Mouse (Mus musculus) colon, adult 2 months (tissue): ENCODE results near the gene Mamstr. TPM values are rescaled to one million over a fixed set of nuclear protein-coding genes. Genes with fewer than 3 reads are reported as not detected.

ENCODE experiments used
- polyA plus RNA-seq: library from polyadenylated mRNA; depleted of rRNA; stranded (reverse); fragments of >200 nt; gene quantifications from 2 replicates; pipeline ENCODE4 v1.2.3, GENCODE M21; 2012; rRNA removed

Gene Mamstr
- 1.3 and 2.5 TPM in 2 replicates for polyA plus RNA-seq

DNA sequence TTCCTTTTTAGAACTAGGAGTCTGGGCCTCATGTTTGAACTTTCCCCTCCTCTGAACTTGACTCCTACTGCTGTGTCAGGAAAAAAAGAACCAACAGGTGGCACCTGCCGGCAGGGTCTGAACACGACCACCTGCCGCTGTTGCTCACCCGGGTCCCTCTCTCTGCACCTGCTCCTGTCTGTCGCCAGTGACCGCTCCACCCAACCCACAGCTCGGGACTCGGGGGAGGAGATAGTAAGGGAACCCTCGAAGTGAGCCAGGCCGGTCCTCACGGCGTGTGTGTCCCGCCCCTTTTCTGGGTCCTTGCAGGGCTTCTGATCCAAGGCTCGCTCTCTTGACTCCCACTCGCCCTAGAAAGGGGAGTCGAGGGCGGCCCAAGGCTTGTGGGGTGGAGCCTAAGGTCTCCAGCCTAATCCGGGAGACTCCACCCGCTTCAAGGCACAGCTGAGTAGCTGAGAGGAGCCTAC is at the start of gene Mamstr:
TSS of gene Mamstr (plus strand) at position 417 of the 467 bp plus-strand sequence.

DNA sequence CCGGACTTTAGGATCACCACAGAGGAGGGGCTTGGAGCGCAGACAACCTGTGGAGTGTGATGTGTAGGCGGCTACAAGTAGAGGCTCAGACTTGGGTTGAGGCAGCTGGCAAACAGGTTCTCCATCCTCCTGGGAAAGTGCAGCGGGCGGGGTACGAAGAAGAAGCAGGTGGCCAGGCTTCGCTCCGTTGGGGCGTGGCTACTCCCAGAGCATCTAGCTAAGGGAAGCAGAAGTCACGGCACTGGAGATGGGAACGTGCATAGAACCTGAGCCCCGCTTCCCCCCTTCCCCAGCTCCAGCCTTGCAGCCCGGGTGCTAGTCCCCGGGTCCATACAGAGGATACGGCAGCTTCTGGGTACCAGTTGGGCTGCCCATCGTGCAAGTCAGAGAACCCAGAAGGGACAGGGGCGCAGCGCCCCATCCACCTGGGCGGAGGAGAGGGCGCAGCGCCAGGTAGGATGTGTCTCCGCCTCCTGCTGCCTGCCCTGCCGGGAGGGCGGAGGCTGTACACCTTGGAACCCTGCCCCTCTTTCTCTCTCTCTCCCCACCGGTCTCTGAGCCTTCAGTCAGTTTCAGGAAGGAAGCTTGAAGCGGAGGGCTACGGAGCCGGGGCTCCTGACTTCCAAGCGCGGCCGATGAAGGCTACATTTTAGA is 22.6 kb upstream of the Mamstr start, which contains the start of gene Fut1:
TSS of gene Fut1 (plus strand) at position 248 of the 654 bp plus-strand sequence.

DNA sequence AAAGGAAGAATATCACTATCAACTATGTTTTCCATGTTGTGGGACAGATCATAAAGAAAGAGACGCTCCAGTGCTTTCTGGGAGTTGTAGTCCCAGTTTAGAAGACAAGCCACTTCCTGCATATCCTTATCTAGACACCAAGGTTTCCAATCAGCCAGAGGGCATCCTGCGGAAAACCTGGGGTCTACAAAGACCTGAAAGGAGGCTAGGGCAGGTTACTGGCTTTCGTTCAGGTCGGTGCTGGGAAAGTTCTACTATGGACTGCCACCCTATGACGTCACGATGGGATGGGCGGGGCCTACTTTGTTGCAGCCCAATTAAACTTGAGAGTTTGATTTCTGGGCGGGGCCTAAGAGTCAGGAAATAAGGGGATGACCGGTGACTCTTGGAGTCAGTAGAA is 18.3 kb upstream of the Mamstr start, which contains the start of gene Izumo1:
TSS of gene Izumo1 (plus strand) at position 369 of the 400 bp plus-strand sequence.

DNA sequence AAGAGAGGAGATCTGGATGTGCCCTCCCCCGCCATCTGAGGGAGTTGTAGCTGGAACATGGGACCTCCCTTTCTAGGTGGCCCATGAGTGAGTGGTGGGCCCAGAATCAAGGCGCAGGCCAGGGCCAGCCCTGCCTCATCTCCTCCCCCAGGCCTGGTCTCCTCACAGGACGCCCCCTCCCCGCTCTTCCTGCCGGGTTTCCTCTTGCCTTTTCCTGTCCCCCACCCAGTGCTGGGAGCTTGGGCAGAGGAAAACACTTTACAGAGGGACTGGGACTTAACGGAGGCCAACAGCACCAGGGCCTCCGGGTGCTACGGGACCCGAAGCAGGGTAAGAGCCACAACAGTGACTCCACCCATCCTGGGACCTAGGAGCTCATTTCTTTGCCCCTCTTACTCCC is 12.5 kb upstream of the Mamstr start, which contains the start of gene Rasip1:
TSS of gene Rasip1 (plus strand) at position 228 of the 400 bp plus-strand sequence.

DNA sequence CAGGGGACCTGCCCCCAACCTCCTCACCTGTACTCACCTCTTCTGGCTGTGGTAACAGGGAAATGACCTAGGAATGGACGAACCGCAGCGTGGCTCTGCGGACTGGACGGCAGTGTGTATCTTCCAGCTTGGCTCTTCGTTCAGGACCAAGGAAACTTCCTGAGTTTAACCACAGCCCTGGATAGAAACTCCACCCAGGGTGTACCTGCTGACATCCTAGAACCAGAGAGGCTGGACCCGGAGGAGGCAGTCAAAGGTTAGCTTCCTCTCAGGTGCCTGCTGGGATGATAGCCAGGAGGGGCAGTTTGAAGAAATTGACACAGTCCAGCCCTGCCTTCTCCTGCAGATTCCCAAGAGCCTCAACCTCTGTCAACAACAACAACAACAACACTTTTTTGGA is 26.4 kb downstream of the Mamstr start, which contains the start of gene Fut2:
TSS of gene Fut2 (minus strand) at position 234 of the 400 bp plus-strand sequence.

DNA sequence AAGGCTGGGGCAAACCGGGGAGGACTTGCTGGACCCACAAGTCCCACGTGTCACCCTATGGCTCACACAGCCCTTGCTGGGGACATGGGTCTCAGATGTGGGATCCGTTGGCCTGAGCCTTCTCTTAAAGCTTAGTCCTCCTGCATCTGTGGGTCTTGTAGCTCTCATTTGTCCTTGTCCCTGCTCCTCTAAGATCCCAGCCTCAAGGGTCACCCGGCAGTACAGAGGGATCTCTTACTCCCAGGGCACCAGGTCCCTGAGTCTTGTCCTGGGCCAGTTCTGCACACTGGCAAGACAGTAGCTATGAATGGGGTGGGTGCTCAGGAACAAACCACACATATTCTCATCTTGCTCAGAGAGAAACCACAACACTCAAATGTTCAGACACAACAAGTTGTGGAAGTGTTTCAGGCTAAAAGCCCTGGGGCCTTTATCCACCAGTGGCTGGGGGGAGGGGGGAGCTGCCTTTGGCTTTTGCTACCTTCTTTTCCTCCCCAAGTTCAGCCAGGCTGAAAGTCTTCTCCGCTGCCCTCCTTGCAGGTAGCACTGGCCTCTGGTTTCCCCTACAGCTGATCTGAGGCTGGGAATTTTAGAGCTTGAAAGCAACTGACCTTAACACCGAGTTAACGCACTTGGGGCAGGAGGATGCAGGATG is 43.7 kb downstream of the Mamstr start, which contains the start of gene Ntn5:
TSS of gene Ntn5 (plus strand) at position 627 of the 655 bp plus-strand sequence.

DNA sequence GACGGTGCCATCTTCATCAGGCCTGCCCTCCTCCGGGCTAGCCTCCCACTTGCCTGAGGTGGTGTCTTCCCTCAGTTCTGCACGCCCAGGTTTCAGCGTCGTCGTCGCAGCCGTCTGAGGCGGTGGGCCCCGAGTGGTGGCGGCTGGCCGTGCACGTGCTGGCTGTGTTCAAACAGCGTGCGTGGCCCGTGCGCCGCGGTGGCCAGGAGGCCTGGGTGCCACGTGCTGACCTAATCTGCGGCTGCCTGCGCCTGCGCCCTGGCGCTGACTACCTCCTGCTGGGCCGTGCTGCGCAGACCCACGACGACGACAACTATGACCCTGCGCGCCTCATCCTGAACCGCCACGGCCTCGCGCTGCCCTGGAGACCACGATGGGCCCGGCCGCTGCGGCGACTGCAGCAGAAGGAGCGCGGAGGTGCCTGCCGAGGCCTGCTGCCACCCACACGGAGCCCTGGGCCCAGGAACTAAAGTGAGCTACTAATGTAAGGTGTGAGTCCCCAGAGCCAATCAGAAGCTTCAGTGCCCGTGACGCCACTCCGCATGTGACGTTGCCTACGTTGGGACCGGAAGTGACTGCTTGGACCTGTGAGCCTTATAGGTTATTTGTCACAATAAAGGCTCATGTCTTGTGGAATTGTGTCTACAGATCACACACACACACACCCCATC is 54.3 kb downstream of the Mamstr start, which contains the start of gene Sec1:
TSS of gene Sec1 (minus strand) at position 482 of the 671 bp plus-strand sequence.

Other genes with a start within 250 kb of the Mamstr start
- gene Snrnp70, start 244.2 kb upstream of the Mamstr start, polyA plus RNA-seq: 207 and 209 TPM in 2 replicates
- 0.08 and 0.09 TPM in 2 replicates for gene Kcna7, start 234.3 kb upstream of the Mamstr start, polyA plus RNA-seq
- 0.21 and 0.22 TPM in 2 replicates for gene Ntf5, start 226.3 kb upstream of the Mamstr start, polyA plus RNA-seq
- gene Lhb, start 219.2 kb upstream of the Mamstr start, polyA plus RNA-seq: not detected in 2 replicates
- 33.2 and 35.8 TPM in 2 replicates for gene Gys1, start 205.1 kb upstream of the Mamstr start, polyA plus RNA-seq
- 65.6 and 70.4 TPM in 2 replicates for gene Ruvbl2, start 201.9 kb upstream of the Mamstr start, polyA plus RNA-seq
- 2,990 and 3,309 TPM in 2 replicates for gene Ftl1, start 180.1 kb upstream of the Mamstr start, polyA plus RNA-seq
- gene Bax, start 173.1 kb upstream of the Mamstr start, polyA plus RNA-seq: 109 and 142 TPM in 2 replicates
- gene Tulp2, start 158.1 kb upstream of the Mamstr start, polyA plus RNA-seq: 0.12 and 0.19 TPM in 2 replicates
- 0.57 TPM in 1 of 2 replicates, not detected in the other for gene Gm45808, start 153.2 kb upstream of the Mamstr start, polyA plus RNA-seq
- 0.93 and 0.98 TPM in 2 replicates for gene Dhdh, start 151.2 kb upstream of the Mamstr start, polyA plus RNA-seq
- gene Nucb1, start 129.6 kb upstream of the Mamstr start, polyA plus RNA-seq: 833 and 896 TPM in 2 replicates
- gene Ppp1r15a, start 113.7 kb upstream of the Mamstr start, polyA plus RNA-seq: 27.9 and 31.0 TPM in 2 replicates
- 9.0 and 9.3 TPM in 2 replicates for gene Plekha4, start 113.6 kb upstream of the Mamstr start, polyA plus RNA-seq
- gene Hsd17b14, start 85.1 kb upstream of the Mamstr start, polyA plus RNA-seq: 4.5 and 7.4 TPM in 2 replicates
- 55.8 and 58.0 TPM in 2 replicates for gene Bcat2, start 69.8 kb upstream of the Mamstr start, polyA plus RNA-seq
- gene Fgf21, start 24.5 kb upstream of the Mamstr start, polyA plus RNA-seq: 0.16 and 0.57 TPM in 2 replicates
- 1.8 and 2.4 TPM in 2 replicates for gene Fut1, start 22.7 kb upstream of the Mamstr start, polyA plus RNA-seq
- gene Izumo1, start 18.2 kb upstream of the Mamstr start, polyA plus RNA-seq: 0.23 and 0.32 TPM in 2 replicates
- 8.1 and 12.7 TPM in 2 replicates for gene Rasip1, start 12.5 kb upstream of the Mamstr start, polyA plus RNA-seq
- gene Fut2, start 26.4 kb downstream of the Mamstr start, polyA plus RNA-seq: 145 and 187 TPM in 2 replicates
- gene Ntn5, start 44.0 kb downstream of the Mamstr start, polyA plus RNA-seq: 5.1 and 17.7 TPM in 2 replicates
- gene Sec1, start 54.4 kb downstream of the Mamstr start, polyA plus RNA-seq: 0.63 and 0.67 TPM in 2 replicates
- gene Car11, start 59.9 kb downstream of the Mamstr start, polyA plus RNA-seq: 9.5 and 19.2 TPM in 2 replicates
- gene Dbp, start 65.1 kb downstream of the Mamstr start, polyA plus RNA-seq: 29.4 and 35.9 TPM in 2 replicates
- 2,262 and 2,660 TPM in 2 replicates for gene Rpl18, start 75.5 kb downstream of the Mamstr start, polyA plus RNA-seq
- gene Sphk2, start 78.0 kb downstream of the Mamstr start, polyA plus RNA-seq: 113 and 134 TPM in 2 replicates
- gene Fam83e, start 81.2 kb downstream of the Mamstr start, polyA plus RNA-seq: 572 and 657 TPM in 2 replicates
- 0.24 and 0.36 TPM in 2 replicates for gene Spaca4, start 85.8 kb downstream of the Mamstr start, polyA plus RNA-seq
- gene Lmtk3, start 143.8 kb downstream of the Mamstr start, polyA plus RNA-seq: 5.0 and 6.1 TPM in 2 replicates
- 36.4 and 39.2 TPM in 2 replicates for gene Sult2b1, start 144.7 kb downstream of the Mamstr start, polyA plus RNA-seq
- gene Cyth2, start 174.6 kb downstream of the Mamstr start, polyA plus RNA-seq: 58.1 and 61.0 TPM in 2 replicates
- 0.20 and 0.43 TPM in 2 replicates for gene Kcnj14, start 184.8 kb downstream of the Mamstr start, polyA plus RNA-seq
- gene Grwd1, start 191.0 kb downstream of the Mamstr start, polyA plus RNA-seq: 10.6 and 12.5 TPM in 2 replicates
- 211 and 311 TPM in 2 replicates for gene Kdelr1, start 232.8 kb downstream of the Mamstr start, polyA plus RNA-seq
- 5.3 and 8.1 TPM in 2 replicates for gene Grin2d, start 238.4 kb downstream of the Mamstr start, polyA plus RNA-seq